Mouse (Mus musculus): ENCODE results near the gene C6. TPM values are rescaled to one million over a fixed set of nuclear protein-coding genes. Genes with fewer than 3 reads are reported as not detected.

Gene C6
- total RNA-seq (2014; fragmentation: Nextera tagmentation) (not detected in 2 replicates), total RNA-seq (2017) (0.05 TPM in 1 of 2 replicates, not detected in the other), polyA plus RNA-seq (2012) (not detected in 2 replicates)

DNA sequence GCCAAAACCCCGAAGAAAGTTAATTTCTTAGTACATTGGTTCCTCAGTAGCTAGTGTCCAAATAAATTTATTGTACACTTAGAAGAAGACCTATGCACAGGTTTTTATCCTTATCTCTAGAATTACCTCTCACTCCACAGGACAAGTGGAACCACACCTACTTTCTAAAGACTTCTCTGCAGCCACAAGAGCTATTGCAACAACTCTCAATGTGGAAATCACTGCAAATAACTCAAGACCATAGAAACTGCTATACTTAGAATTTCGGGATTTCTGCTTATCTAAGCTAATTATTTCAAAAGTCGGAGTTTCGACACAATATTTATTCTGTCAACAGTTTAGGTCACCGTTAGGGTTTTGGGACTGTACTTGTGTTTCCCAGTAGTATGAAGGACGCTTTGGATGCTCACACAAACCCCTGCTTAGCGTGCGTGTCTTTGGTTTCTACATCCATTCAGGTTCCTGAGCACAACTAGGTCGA, at the start of gene C6:
Gene C6, plus strand, starts transcription at position 346 of the 481 bp plus-strand sequence.
- no peaks in the 10 kb centered on the region for H3K4me1 ChIP-seq (ENCODE audit: insufficient read depth, low read depth, low read length)
- TF ChIP-seq GATA1 (IDR thresholded peaks at IDR 0.05; ENCODE audit: borderline replicate concordance, low read length) (no peak), POLR2AphosphoS5 (IDR thresholded peaks at IDR 0.05; ENCODE audit: insufficient replicate concordance, low read depth, low read length) (no peak), CTCF (IDR thresholded peaks at IDR 0.05; ENCODE audit: low read depth, low read length) (no peak), GATA2 (IDR thresholded peaks at IDR 0.05; ENCODE audit: borderline replicate concordance, low read depth, low read length) (no peak), TAL1 (conservative IDR thresholded peaks at IDR 0.05; ENCODE audit: low read depth, low read length) (no peak)
- DNase-seq (ENCODE audit: low spot score) = no peak
- H3K27me3 ChIP-seq (ENCODE audit: insufficient read depth, low read length) = no peaks in the 10 kb centered on the region
- ATAC-seq (ENCODE audit: extremely low read depth, insufficient number of reproducible peaks, low FRiP score, poor library complexity, severe bottlenecking) = no peak
- H3K4me3 ChIP-seq (ENCODE audit: low read depth, low read length) = no peak within 1 kb of the TSS
- no peaks in the 10 kb centered on the region for H3K36me3 ChIP-seq (replicated peaks)
- H3K9me3 ChIP-seq (replicated peaks) = no peaks in the 10 kb centered on the region

DNA sequence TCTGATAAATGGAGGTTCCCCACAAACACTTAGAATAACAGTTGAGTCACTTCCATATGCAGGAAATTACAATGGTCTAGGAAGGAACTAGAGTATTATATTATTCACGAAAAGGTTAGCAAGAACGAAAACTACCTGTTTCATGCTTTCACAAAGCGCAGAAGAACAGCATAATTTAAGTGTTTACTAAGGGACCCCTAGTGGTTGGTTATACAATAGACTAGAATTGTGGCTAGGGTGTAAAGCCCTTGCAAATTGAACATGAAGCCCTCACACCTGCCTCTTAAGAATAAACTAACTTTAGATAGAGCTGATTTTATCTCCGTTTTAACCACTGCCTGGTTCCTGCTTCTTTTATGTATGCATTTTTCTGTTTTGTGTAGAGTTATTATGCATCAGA, 29.4 kb upstream of the C6 start:
- Histone ChIP-seq H3K36me3 (replicated peaks) (no peaks in the 10 kb centered on the region), H3K27me3 (ENCODE audit: insufficient read depth, low read length) (0 out of 2 replicates have a peak, but pooled peaks cover 2% of the 10 kb centered on the region), H3K4me1 (ENCODE audit: insufficient read depth, low read depth, low read length) (no peaks in the 10 kb centered on the region), H3K9me3 (replicated peaks) (0 out of 2 replicates have a peak, but pooled peaks cover 4% of the 10 kb centered on the region), H3K4me3 (ENCODE audit: low read depth, low read length) (no peak overlapping the region)
- TF ChIP-seq POLR2AphosphoS5 (IDR thresholded peaks at IDR 0.05; ENCODE audit: insufficient replicate concordance, low read depth, low read length) (no peak), CTCF (IDR thresholded peaks at IDR 0.05; ENCODE audit: low read depth, low read length) (no peak), TAL1 (conservative IDR thresholded peaks at IDR 0.05; ENCODE audit: low read depth, low read length) (no peak), GATA2 (IDR thresholded peaks at IDR 0.05; ENCODE audit: borderline replicate concordance, low read depth, low read length) (no peak), GATA1 (IDR thresholded peaks at IDR 0.05; ENCODE audit: borderline replicate concordance, low read length) (no peak)
- DNase-seq (ENCODE audit: low spot score) = no peak
- ATAC-seq (ENCODE audit: extremely low read depth, insufficient number of reproducible peaks, low FRiP score, poor library complexity, severe bottlenecking) = no peak

DNA sequence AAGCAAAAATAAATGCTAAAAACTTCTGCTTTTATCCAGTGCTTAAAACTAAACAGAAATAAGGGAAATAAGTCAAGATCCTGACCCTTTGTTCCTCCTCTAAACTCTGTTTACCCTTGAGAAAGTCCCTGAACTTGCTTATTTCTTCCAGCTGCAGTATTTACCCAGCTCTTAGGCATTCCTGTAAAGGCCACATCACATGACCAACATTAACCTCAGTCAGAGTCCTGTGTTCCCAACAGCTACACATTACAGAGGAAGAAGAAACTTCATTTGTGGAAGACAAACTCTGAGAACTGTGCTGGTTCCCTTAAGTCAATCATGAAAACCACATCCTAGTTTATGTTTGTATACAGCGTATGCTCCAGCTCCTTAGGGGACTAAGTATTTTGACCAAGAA, 7.2 kb downstream of the C6 start:
- no peak for TF ChIP-seq TAL1 (conservative IDR thresholded peaks at IDR 0.05; ENCODE audit: low read depth, low read length)
- no peak for TF ChIP-seq GATA1 (IDR thresholded peaks at IDR 0.05; ENCODE audit: borderline replicate concordance, low read length)
- TF ChIP-seq CTCF (IDR thresholded peaks at IDR 0.05; ENCODE audit: low read depth, low read length) = no peak
- TF ChIP-seq GATA2 (IDR thresholded peaks at IDR 0.05; ENCODE audit: borderline replicate concordance, low read depth, low read length) = no peak
- TF ChIP-seq POLR2AphosphoS5 (IDR thresholded peaks at IDR 0.05; ENCODE audit: insufficient replicate concordance, low read depth, low read length) = no peak
- Histone ChIP-seq H3K9me3 (replicated peaks) (no peaks in the 10 kb centered on the region), H3K27me3 (ENCODE audit: insufficient read depth, low read length) (no peaks in the 10 kb centered on the region), H3K4me3 (ENCODE audit: low read depth, low read length) (no peak overlapping the region), H3K36me3 (replicated peaks) (no peaks in the 10 kb centered on the region), H3K4me1 (ENCODE audit: insufficient read depth, low read depth, low read length) (no peaks in the 10 kb centered on the region)
- ATAC-seq (ENCODE audit: extremely low read depth, insufficient number of reproducible peaks, low FRiP score, poor library complexity, severe bottlenecking) (no peak), DNase-seq (ENCODE audit: low spot score) (no peak)

DNA sequence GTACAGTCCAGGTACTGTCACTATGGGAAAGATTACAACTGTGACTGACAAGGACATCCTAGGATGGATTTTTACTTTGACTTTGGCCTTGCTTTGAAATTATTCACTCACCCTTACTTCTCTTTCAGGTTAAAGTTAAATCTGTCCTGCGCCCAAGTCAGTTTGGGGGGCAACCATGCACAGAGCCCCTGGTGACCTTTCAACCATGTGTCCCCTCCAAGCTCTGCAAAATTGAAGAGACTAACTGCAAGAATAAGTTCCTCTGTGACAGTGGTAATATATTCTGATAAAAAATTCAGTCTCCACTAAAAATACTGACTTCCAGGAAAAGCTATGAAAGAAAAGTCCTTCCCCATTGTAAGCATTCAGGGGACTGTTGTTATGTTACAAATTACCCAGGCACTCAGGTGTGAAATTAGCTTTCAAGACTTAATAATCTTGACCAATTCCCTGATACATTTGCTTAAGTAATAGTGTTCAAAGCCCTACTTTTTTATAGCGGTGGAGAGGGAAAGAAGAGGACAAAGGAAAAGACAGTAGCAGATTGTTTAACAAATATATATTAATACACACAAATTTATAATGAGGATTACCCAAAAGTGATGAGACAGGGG, 8.1 kb downstream of the C6 start:
- no peaks in the 10 kb centered on the region for H3K27me3 ChIP-seq (ENCODE audit: insufficient read depth, low read length)
- H3K36me3 ChIP-seq (replicated peaks) = no peaks in the 10 kb centered on the region
- H3K4me3 ChIP-seq (ENCODE audit: low read depth, low read length) = no peak overlapping the region
- no peaks in the 10 kb centered on the region for H3K4me1 ChIP-seq (ENCODE audit: insufficient read depth, low read depth, low read length)
- no peak for DNase-seq (ENCODE audit: low spot score)
- ATAC-seq (ENCODE audit: extremely low read depth, insufficient number of reproducible peaks, low FRiP score, poor library complexity, severe bottlenecking) = no peak
- no peaks in the 10 kb centered on the region for H3K9me3 ChIP-seq (replicated peaks)
- TF ChIP-seq GATA1 (IDR thresholded peaks at IDR 0.05; ENCODE audit: borderline replicate concordance, low read length) (no peak), POLR2AphosphoS5 (IDR thresholded peaks at IDR 0.05; ENCODE audit: insufficient replicate concordance, low read depth, low read length) (no peak), GATA2 (IDR thresholded peaks at IDR 0.05; ENCODE audit: borderline replicate concordance, low read depth, low read length) (no peak), TAL1 (conservative IDR thresholded peaks at IDR 0.05; ENCODE audit: low read depth, low read length) (no peak), CTCF (IDR thresholded peaks at IDR 0.05; ENCODE audit: low read depth, low read length) (no peak)

DNA sequence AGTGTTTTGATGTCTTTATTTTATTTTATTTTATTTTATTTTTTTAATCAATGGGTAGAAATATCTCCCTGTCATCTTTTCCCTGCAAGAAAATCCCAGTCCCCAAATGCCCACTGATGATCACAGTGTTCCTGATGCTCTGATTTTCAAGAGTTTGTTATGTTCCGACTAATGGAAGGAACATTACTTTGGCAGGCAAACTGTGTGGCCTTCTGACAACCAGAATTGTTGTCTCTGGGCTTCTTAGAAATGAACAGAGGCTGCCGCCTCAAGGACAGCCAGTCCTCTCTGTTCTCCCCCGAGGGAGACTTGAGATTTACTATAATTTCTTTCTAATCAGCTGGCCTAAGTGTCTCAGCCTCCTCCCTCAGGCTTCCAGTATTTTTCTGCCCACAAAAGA, 20.7 kb downstream of the C6 start:
- no peak for ATAC-seq (ENCODE audit: extremely low read depth, insufficient number of reproducible peaks, low FRiP score, poor library complexity, severe bottlenecking)
- Histone ChIP-seq H3K4me1 (ENCODE audit: insufficient read depth, low read depth, low read length) (no peaks in the 10 kb centered on the region), H3K4me3 (ENCODE audit: low read depth, low read length) (no peak overlapping the region), H3K9me3 (replicated peaks) (no peaks in the 10 kb centered on the region), H3K36me3 (replicated peaks) (no peaks in the 10 kb centered on the region), H3K27me3 (ENCODE audit: insufficient read depth, low read length) (no peaks in the 10 kb centered on the region)
- TF ChIP-seq GATA2 (IDR thresholded peaks at IDR 0.05; ENCODE audit: borderline replicate concordance, low read depth, low read length) (no peak), CTCF (IDR thresholded peaks at IDR 0.05; ENCODE audit: low read depth, low read length) (no peak), GATA1 (IDR thresholded peaks at IDR 0.05; ENCODE audit: borderline replicate concordance, low read length) (no peak), TAL1 (conservative IDR thresholded peaks at IDR 0.05; ENCODE audit: low read depth, low read length) (no peak), POLR2AphosphoS5 (IDR thresholded peaks at IDR 0.05; ENCODE audit: insufficient replicate concordance, low read depth, low read length) (no peak)
- DNase-seq (ENCODE audit: low spot score) = no peak

DNA sequence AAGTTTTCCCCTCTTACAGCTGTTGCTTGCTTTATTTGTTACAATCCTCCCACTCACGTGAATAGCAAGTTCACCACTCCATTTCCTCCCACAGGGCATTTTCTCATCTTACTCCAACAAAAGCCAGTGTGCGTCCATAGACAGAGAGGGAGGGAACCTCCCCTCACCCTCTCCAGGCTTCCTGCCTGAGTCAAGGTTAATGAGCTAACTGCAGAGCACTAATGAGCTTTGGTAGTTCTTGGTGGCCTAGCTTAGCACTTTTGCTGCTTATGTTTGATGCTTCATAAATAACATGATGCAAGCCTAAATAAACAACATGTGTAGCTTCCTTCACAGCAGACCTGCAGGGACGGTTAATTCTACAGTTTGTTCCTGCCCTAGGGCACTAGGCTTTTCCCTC, 63.4 kb downstream of the C6 start:
- TF ChIP-seq POLR2AphosphoS5 (IDR thresholded peaks at IDR 0.05; ENCODE audit: insufficient replicate concordance, low read depth, low read length) = no peak
- TF ChIP-seq CTCF (IDR thresholded peaks at IDR 0.05; ENCODE audit: low read depth, low read length) = no peak
- TF ChIP-seq GATA2 (IDR thresholded peaks at IDR 0.05; ENCODE audit: borderline replicate concordance, low read depth, low read length) = no peak
- no peak for TF ChIP-seq GATA1 (IDR thresholded peaks at IDR 0.05; ENCODE audit: borderline replicate concordance, low read length)
- no peak for TF ChIP-seq TAL1 (conservative IDR thresholded peaks at IDR 0.05; ENCODE audit: low read depth, low read length)
- no peak overlapping the region for H3K4me3 ChIP-seq (ENCODE audit: low read depth, low read length)
- no peaks in the 10 kb centered on the region for H3K4me1 ChIP-seq (ENCODE audit: insufficient read depth, low read depth, low read length)
- ATAC-seq (ENCODE audit: extremely low read depth, insufficient number of reproducible peaks, low FRiP score, poor library complexity, severe bottlenecking) (no peak), DNase-seq (ENCODE audit: low spot score) (no peak)
- no peaks in the 10 kb centered on the region for H3K36me3 ChIP-seq (replicated peaks)
- peaks cover 6% of the 10 kb centered on the region for H3K27me3 ChIP-seq (ENCODE audit: insufficient read depth, low read length)
- no peaks in the 10 kb centered on the region for H3K9me3 ChIP-seq (replicated peaks)
